Mouse (Mus musculus) erythroblast, embryonic 14.5 days (primary cell): ENCODE measurements around the gene Myl7.

ENCODE experiments used
- GATA1 ChIP-seq: IDR thresholded peaks from 2 replicates; pipeline ENCODE4 v1.6.1; 2012; ENCODE audit warnings: low read length, inconsistent platforms, mixed read lengths
- TAL1 ChIP-seq: IDR thresholded peaks from 3 replicates; pipeline ENCODE4 v1.6.1; 2012; ENCODE audit warnings: low read length, inconsistent platforms, mixed read lengths

- no peak for TF ChIP-seq GATA1
- TF ChIP-seq TAL1: no peak
These were observed 15.4 kb upstream of the Myl7 start for GRCm38 (mm10) chr11:5913936-5914335.
